Mouse (Mus musculus): ENCODE results near the gene Nptn. TPM values are rescaled to one million over a fixed set of nuclear protein-coding genes. Genes with fewer than 3 reads are reported as not detected.

Nptn gene
- polyA plus RNA-seq, 1 experiment = 262 TPM

DNA sequence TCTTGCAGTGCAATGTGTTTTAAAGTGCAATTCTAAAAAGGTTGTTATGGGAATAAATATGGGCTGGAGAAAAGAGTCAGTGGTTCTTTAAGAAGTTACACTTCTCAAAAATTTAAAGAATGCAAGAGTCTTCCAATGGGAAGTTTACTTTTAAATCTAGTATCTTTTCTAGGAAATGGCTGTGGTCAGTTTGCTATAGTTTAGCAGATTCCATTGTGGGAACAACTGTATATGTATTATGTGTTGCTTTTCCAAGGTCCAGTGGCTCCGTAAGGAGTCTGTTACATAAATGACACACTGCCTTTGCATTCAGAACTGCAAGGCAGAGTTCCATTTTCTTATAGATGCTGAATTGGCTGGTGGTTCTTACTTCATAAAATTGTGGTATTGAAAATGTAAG lies 41.0 kb downstream of the Nptn start:
- H3K27me3 ChIP-seq (ENCODE audit: control insufficient read depth, insufficient read depth, insufficient read length) = no peaks in the 10 kb centered on the region

DNA sequence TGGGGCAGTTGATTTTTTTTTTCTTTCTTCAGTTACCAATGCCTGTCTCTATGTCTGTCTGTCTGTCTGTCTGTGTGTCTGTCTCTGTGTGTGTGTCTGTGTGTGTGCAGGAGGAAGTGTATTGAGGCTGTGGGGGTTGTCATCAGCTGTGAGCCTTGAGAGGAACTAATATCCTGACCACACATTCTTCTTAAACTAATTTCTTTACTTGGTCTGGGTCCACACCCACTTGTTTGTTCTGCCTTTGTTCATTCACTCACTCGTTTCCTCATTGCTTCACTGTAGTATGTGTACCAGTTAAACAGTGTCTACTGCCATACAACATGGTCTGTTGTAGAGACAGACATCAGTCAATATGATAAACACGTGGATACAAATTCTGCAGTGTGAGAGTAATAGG lies 45.2 kb downstream of the Nptn start:
- Histone ChIP-seq H3K79me2 (ENCODE audit: control insufficient read depth, insufficient read depth) (peaks cover 56% of the 10 kb centered on the region), H3ac (ENCODE audit: control insufficient read depth, insufficient read length, low read depth) (no peak overlapping the region), H3K79me3 (ENCODE audit: low read depth) (peaks cover 19% of the 10 kb centered on the region), H3K27me3 (ENCODE audit: control insufficient read depth, insufficient read depth, insufficient read length) (no peaks in the 10 kb centered on the region), H3K4me3 (ENCODE audit: insufficient read depth, poor library complexity, severe bottlenecking) (no peak overlapping the region), H3K36me3 (ENCODE audit: control insufficient read depth, insufficient read depth) (peaks cover 48% of the 10 kb centered on the region)
- no peak for TF ChIP-seq CTCF (IDR thresholded peaks at IDR 0.05; ENCODE audit: control insufficient read depth, insufficient read depth, insufficient read length)
- TF ChIP-seq USF1 (IDR thresholded peaks at IDR 0.05; ENCODE audit: low read depth) = no peak
- TF ChIP-seq FOSL1 (IDR thresholded peaks at IDR 0.05; ENCODE audit: insufficient read depth, low read length, poor library complexity, severe bottlenecking) = no peak
- no peak for TF ChIP-seq MAX (IDR thresholded peaks at IDR 0.05)
- TF ChIP-seq MYOG (IDR thresholded peaks at IDR 0.05; ENCODE audit: control insufficient read depth, extremely low read depth, insufficient read length) = no peak
- no peak for TF ChIP-seq CEBPB (IDR thresholded peaks at IDR 0.05; ENCODE audit: low read depth)
- TF ChIP-seq MYOD1 (IDR thresholded peaks at IDR 0.05; ENCODE audit: control insufficient read depth, insufficient read length, low read depth) = no peak

More for the DNA sequence above, 41.0 kb downstream of the Nptn start:
- TF ChIP-seq MYOD1 (IDR thresholded peaks at IDR 0.05; ENCODE audit: control insufficient read depth, insufficient read length, low read depth) (no peak), CEBPB (IDR thresholded peaks at IDR 0.05; ENCODE audit: low read depth) (no peak), MAX (IDR thresholded peaks at IDR 0.05) (no peak), USF1 (IDR thresholded peaks at IDR 0.05; ENCODE audit: low read depth) (no peak), CTCF (IDR thresholded peaks at IDR 0.05; ENCODE audit: control insufficient read depth, insufficient read depth, insufficient read length) (no peak), FOSL1 (IDR thresholded peaks at IDR 0.05; ENCODE audit: insufficient read depth, low read length, poor library complexity, severe bottlenecking) (no peak), MYOG (IDR thresholded peaks at IDR 0.05; ENCODE audit: control insufficient read depth, extremely low read depth, insufficient read length) (no peak)
- peaks cover 16% of the 10 kb centered on the region for H3K36me3 ChIP-seq (ENCODE audit: control insufficient read depth, insufficient read depth)
- no peak overlapping the region for H3ac ChIP-seq (ENCODE audit: control insufficient read depth, insufficient read length, low read depth)
- H3K79me2 ChIP-seq (ENCODE audit: control insufficient read depth, insufficient read depth) = peaks cover 84% of the 10 kb centered on the region
- H3K4me3 ChIP-seq (ENCODE audit: insufficient read depth, poor library complexity, severe bottlenecking) = no peak overlapping the region
- H3K79me3 ChIP-seq (ENCODE audit: low read depth) = peaks cover 57% of the 10 kb centered on the region

DNA sequence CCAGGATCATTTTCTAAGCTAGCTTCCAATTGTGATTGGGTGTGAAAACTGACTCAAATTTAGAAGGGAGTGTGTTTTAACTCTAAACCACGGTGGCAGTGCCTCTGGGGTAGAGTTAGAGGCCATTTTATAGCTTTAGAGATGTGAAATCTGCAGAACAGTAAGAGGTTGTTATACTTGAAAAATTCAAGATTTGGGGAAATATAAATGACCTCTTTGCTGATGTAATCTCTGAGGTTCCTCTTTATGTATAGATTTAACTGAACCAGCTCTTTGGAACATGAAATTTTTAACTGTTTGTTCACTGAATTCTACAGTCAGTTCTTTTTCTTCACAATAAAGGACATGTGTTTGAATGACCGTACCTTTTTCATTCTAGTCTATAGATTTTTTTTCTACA lies 48.4 kb downstream of the Nptn start:
- TF ChIP-seq MYOG (IDR thresholded peaks at IDR 0.05; ENCODE audit: control insufficient read depth, extremely low read depth, insufficient read length) (no peak), USF1 (IDR thresholded peaks at IDR 0.05; ENCODE audit: low read depth) (no peak), MAX (IDR thresholded peaks at IDR 0.05) (no peak), CEBPB (IDR thresholded peaks at IDR 0.05; ENCODE audit: low read depth) (no peak), FOSL1 (IDR thresholded peaks at IDR 0.05; ENCODE audit: insufficient read depth, low read length, poor library complexity, severe bottlenecking) (no peak), MYOD1 (IDR thresholded peaks at IDR 0.05; ENCODE audit: control insufficient read depth, insufficient read length, low read depth) (no peak), CTCF (IDR thresholded peaks at IDR 0.05; ENCODE audit: control insufficient read depth, insufficient read depth, insufficient read length) (no peak)
- Histone ChIP-seq H3K79me2 (ENCODE audit: control insufficient read depth, insufficient read depth) (peaks cover 27% of the 10 kb centered on the region), H3K79me3 (ENCODE audit: low read depth) (peaks cover 7% of the 10 kb centered on the region), H3ac (ENCODE audit: control insufficient read depth, insufficient read length, low read depth) (no peak overlapping the region), H3K27me3 (ENCODE audit: control insufficient read depth, insufficient read depth, insufficient read length) (no peaks in the 10 kb centered on the region), H3K4me3 (ENCODE audit: insufficient read depth, poor library complexity, severe bottlenecking) (no peak overlapping the region), H3K36me3 (ENCODE audit: control insufficient read depth, insufficient read depth) (peaks cover 68% of the 10 kb centered on the region)

DNA sequence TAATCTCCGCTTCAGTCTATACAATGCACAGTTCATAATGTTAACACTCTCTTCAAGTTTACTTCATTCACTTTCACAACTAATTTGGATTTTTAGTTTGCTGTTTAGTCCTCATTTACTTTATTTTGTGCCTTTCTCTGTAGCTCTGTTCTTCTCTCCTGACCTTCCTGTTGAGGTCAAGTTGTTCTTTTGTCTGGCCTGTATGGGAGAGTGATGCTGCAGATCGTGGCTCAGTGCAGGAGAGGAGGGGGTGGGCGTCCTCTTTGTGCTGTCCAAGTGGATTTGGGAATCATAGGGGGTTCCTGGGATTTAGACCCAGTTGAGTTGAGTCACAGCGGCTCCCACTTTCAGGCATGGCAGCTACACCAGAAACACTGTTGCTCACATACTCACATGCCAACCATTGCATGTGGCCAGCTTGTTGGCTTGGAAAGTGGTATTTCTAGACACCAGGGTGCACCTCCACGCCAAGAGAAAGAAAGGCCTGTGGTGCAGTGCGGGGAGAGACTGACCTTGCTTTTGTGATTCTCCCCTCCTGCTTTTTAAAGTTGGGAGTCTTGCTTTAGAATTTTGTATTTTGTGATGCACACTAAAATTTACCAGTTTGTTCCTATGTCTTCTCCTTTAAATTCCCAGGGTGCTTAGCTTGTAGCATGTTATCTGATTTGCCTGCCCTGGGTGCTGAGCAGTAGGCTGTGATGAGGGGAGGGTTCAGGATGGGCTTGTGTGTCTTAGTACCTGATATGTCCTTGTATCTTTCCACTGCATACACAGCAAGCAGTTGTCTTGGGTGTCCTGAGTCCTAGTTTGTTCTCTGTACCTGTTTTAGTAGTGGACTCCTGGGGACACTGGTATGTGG lies 66.6 kb downstream of the Nptn start:
- no peak for TF ChIP-seq FOSL1 (IDR thresholded peaks at IDR 0.05; ENCODE audit: insufficient read depth, low read length, poor library complexity, severe bottlenecking)
- no peak for TF ChIP-seq MYOD1 (IDR thresholded peaks at IDR 0.05; ENCODE audit: control insufficient read depth, insufficient read length, low read depth)
- TF ChIP-seq USF1 (IDR thresholded peaks at IDR 0.05; ENCODE audit: low read depth) = no peak
- TF ChIP-seq CTCF (IDR thresholded peaks at IDR 0.05; ENCODE audit: control insufficient read depth, insufficient read depth, insufficient read length) = no peak
- TF ChIP-seq MAX (IDR thresholded peaks at IDR 0.05) = no peak
- TF ChIP-seq CEBPB (IDR thresholded peaks at IDR 0.05; ENCODE audit: low read depth) = no peak
- TF ChIP-seq MYOG (IDR thresholded peaks at IDR 0.05; ENCODE audit: control insufficient read depth, extremely low read depth, insufficient read length) = no peak
- Histone ChIP-seq H3K4me3 (ENCODE audit: insufficient read depth, poor library complexity, severe bottlenecking) (no peak overlapping the region), H3K79me3 (ENCODE audit: low read depth) (peaks cover 5% of the 10 kb centered on the region), H3ac (ENCODE audit: control insufficient read depth, insufficient read length, low read depth) (no peak overlapping the region), H3K36me3 (ENCODE audit: control insufficient read depth, insufficient read depth) (peaks cover 78% of the 10 kb centered on the region), H3K27me3 (ENCODE audit: control insufficient read depth, insufficient read depth, insufficient read length) (no peaks in the 10 kb centered on the region), H3K79me2 (ENCODE audit: control insufficient read depth, insufficient read depth) (peaks cover 9% of the 10 kb centered on the region)

DNA sequence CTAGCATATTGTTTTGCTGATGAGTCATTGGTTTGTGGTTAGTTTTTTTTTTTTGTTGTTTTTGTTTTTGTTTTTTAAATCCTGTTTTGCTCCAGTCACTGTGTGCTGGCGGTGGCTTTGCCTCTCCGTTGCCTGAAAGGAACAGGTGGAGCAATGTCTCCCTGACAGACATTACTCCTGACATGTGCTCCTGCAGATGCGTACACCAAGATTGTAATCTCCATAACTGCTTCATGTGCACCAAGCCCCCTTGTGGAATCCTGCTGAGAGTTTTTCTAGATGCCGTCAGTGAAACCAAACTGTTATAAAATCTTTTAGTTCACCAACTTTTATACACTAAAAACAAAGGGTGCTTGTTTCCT lies 67.2 kb downstream of the Nptn start:
- Histone ChIP-seq H3K27me3 (ENCODE audit: control insufficient read depth, insufficient read depth, insufficient read length) (no peaks in the 10 kb centered on the region), H3K4me3 (ENCODE audit: insufficient read depth, poor library complexity, severe bottlenecking) (no peak overlapping the region), H3K36me3 (ENCODE audit: control insufficient read depth, insufficient read depth) (peaks cover 75% of the 10 kb centered on the region), H3ac (ENCODE audit: control insufficient read depth, insufficient read length, low read depth) (no peak overlapping the region), H3K79me2 (ENCODE audit: control insufficient read depth, insufficient read depth) (peaks cover 9% of the 10 kb centered on the region), H3K79me3 (ENCODE audit: low read depth) (peaks cover 5% of the 10 kb centered on the region)
- TF ChIP-seq MAX (IDR thresholded peaks at IDR 0.05) (no peak), MYOD1 (IDR thresholded peaks at IDR 0.05; ENCODE audit: control insufficient read depth, insufficient read length, low read depth) (no peak), CEBPB (IDR thresholded peaks at IDR 0.05; ENCODE audit: low read depth) (no peak), CTCF (IDR thresholded peaks at IDR 0.05; ENCODE audit: control insufficient read depth, insufficient read depth, insufficient read length) (no peak), MYOG (IDR thresholded peaks at IDR 0.05; ENCODE audit: control insufficient read depth, extremely low read depth, insufficient read length) (no peak), USF1 (IDR thresholded peaks at IDR 0.05; ENCODE audit: low read depth) (no peak), FOSL1 (IDR thresholded peaks at IDR 0.05; ENCODE audit: insufficient read depth, low read length, poor library complexity, severe bottlenecking) (no peak)
